Mouse (Mus musculus): ENCODE measurements around the gene Usp22.
A peak's percentile ranks its signal among the peaks of the same experiment; 100 is the strongest.

DNA sequence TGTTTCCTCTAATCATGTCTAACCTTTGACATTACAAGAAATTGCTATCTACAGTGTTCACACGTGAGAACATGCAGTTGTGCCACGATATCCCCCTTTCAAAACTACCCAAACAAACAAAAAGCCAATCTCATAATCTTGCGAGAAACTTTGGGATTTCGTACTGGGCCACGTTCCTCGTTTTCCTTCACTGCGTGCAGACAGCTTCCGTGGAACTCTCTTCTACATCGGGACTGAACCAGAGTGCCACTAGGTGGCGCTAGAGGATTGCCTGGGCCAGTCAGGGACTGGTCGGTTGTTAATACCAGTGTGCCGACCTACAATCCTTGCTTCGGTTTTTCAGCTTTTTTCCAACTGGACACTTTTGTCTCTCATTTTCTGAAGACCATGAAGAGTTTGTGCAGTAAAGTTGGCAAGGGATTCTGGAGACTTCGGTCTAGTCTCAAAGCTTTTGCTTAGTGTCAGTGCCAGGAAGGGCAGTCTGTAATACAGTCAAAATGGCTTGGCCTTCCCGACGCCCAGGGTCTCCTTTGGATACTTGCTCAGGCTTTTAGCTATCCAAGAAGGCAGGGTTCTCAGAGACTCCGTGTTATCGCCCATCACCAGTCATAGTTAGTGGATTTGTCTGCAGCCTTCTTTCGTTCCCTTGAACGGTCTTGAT is 70.5 kb downstream of the Usp22 start:
- TF ChIP-seq CTCF (IDR thresholded peaks at IDR 0.05; ENCODE audit: insufficient read depth, low read depth, low read length) (peak; percentile 86), POLR2A (IDR thresholded peaks at IDR 0.05; ENCODE audit: insufficient read depth, low read depth, low read length) (no peak)

Measured in olfactory bulb, adult 2 months (tissue).